Mouse (Mus musculus): ENCODE measurements around the gene Rtkn.

The Rtkn gene

DNA sequence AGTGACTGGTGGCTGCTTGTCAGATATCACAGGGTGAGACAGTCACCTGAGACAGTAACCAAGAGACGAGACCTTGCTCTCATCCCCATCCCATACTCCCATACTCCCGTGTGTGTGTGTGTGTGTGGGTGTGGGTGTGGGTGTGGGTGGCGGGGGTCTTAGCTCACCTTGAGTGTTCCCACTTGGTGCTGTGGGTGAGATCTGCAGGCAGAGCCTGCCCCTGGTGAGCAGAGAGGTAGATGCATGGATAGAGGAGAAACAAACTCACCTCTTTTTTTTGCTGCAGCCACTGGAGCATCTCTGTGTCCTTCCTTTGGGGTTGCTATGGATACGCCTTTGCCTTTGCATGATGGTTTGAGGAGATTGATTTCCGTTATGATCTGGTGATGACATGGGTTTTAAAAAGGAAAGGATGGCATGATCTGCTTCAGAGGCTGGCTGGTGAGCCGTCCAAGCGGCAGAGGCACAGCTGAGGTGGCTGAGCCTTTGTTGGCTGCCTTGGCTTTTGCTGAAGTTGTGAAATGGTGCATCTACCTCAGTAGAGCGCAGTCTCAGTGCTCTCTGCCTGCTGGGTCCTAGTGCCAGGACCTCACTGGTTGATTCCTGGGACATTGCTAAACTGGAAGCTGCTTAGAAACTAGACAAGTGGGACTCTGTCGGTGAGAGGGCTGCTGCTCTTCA, 37.1 kb downstream of the Rtkn start:
- DNase-seq (ENCODE audit: low spot score) = peak; percentile 53

- no peak for DNase-seq (ENCODE audit: low spot score)
Measured at GRCm38 (mm10) chr6:83175996-83176395, 40.7 kb downstream of the Rtkn start.

DNA sequence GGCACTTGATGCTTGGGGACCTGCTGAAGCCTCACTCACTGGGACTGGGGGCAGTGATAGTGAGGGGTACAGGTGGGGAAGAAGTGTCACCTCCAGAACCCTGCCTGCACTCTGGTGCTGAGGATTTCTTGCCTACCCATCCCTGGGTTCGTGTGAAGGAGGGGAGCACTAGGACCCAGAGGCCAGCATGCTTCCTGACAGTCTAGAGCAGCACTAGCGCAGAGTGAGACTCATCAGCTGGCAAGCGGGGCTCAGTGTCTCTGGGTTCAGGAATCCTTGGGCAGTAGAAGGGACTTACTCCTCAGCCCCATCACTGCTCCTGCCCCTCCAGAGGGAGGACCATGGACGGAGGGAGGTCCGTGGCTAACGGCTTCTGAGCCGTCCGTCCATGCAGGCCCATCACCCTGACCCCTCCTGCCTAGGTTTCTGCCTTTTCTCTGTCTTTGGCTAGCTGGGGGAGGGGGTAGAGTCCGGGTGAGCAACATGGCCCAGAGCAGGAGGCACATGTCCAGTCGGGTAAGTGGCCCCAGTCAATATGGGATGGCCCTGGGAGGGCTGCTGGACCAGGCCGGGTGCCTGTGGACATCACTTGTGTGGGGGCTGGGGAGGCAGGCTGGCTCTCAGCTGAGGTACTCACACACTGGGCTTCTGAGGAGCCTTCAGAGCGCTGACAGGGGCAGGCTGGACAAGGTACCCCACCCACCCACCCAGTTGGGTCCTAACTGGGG, 44.3 kb downstream of the Rtkn start:
- peak; percentile 50 for DNase-seq (ENCODE audit: low spot score)

GRCm38 (mm10) chr6:83180605-83181004, 45.3 kb downstream of the Rtkn start:
- no peak for DNase-seq (ENCODE audit: low spot score)

DNA sequence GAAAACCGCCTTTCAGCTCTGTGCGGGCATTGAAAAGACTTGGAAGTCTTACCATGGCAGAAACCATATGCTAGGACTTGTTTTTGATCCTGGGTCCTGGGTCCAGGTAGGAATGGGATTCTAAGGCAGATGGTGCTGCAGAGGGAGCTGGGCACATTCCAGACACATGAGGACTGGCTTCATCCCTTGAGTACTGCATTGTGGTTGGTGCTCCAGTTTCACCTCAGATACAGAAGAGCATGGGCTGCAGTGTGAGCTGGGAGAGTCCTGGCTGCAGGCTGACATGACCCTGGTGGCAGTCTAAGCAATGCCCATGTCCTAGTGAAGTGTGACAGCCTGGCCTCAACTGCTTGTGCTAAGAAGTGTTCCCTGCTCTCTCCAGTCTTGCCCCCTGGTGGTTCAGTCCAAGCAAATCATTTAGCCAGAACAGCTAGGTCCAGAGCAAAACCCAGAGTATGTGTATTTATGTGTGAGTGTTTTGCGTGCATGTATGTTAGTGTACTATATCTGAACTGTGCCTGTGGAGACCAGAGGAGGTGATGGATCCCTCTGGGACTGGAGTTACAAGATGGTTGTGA, 49.7 kb downstream of the Rtkn start:
- DNase-seq (ENCODE audit: low spot score) = no peak

- peak; percentile 90 for DNase-seq (ENCODE audit: low spot score)
Measured at GRCm38 (mm10) chr6:83185895-83186861, 50.9 kb downstream of the Rtkn start.

DNA sequence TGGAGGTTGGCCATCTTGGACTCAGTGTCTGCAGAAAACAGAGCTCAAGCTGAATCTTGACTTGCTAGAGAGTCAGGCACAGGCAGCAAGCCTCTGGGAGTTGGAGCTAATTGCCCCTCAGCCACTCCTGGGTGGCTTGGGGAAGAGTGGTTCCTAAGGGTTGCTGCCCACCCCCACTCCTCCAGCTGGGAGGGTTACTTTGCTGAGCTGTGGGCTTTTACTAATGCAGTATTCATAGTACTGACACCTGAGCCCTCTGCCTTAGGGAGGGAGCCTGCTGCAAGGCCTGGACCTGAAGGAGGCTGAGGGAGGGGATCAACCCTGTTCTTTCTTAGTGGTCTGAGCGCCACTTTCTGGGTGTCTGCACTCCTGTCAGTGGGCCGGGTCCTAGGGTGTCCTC, 51.7 kb downstream of the Rtkn start:
- no peak for DNase-seq (ENCODE audit: low spot score)

DNA sequence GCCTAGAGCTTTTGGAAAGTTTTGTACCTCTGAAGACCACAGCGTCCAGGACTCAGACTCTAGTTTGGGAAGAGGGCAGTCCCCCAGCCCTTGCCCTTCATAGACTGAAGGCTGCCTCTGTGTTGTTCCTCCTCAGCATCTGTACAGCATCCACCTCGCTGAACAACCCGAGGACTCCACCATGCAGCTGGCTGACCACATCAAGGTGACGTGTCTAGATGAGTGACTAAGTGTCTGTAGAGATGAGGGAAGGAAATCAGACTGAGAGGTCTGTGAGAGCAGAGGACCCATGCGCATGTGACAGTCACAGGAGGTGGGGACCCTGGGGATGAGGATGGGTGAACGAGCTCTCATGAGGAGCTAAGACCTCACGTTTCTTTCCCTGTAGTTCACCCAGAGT, 58.3 kb downstream of the Rtkn start:
- DNase-seq (ENCODE audit: low spot score) = no peak

- DNase-seq (ENCODE audit: low spot score) = no peak
Measured at GRCm38 (mm10) chr6:83197345-83198004, 62.2 kb downstream of the Rtkn start.
